Mouse (Mus musculus) splenic B cell, adult 2 months (primary cell): ENCODE data around the gene Vmn1r207-ps.
"Not testable (repeated sequence)": the region's sequence is repeated elsewhere in the genome, so short reads cannot be mapped to it uniquely, and the experiment has no call there.

Experiments used
- DNase-seq: peaks from one replicate; pipeline ENCODE4 v3.0.0-alpha.2; 2011; ENCODE audit warnings: low read depth, low spot score
- H3K27me3 ChIP-seq: 2 replicates; pipeline ENCODE4 v1.6.1; 2012; ENCODE audit warnings: mild to moderate bottlenecking, low read length, moderate library complexity, mixed read lengths; ENCODE audit not compliant: control insufficient read depth, poor library complexity, insufficient read depth, severe bottlenecking
- H3K36me3 ChIP-seq: 2 replicates; pipeline ENCODE4 v1.6.1; 2012; ENCODE audit warnings: mild to moderate bottlenecking, low read length, moderate library complexity, mixed read lengths; ENCODE audit not compliant: control insufficient read depth, poor library complexity, insufficient read depth, severe bottlenecking

The Vmn1r207-ps gene

DNA sequence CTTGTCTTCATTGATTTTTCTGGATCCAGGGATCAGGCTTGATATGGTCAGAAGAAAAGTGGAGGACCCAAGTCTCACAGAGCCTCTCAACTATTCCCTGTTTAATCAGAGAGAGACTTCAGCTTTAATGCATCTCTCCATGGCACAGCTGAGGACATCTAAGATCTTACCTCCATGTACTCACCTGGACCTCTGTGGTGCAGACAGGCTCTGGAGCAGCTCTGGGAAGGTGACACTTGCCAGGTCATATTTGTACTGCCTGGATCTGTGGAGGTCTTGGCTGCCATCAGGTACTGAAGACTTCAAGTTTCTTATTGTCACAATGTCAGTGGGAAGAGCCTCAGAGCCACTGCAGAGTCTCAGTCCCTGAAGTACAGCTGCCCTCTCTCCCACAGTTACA, at the start of gene Vmn1r207-ps:
Gene Vmn1r207-ps (minus strand): TSS at position 101 of the 400 bp plus-strand sequence.
- H3K36me3 ChIP-seq, H3K27me3 ChIP-seq, DNase-seq: not testable (repeated sequence)

DNA sequence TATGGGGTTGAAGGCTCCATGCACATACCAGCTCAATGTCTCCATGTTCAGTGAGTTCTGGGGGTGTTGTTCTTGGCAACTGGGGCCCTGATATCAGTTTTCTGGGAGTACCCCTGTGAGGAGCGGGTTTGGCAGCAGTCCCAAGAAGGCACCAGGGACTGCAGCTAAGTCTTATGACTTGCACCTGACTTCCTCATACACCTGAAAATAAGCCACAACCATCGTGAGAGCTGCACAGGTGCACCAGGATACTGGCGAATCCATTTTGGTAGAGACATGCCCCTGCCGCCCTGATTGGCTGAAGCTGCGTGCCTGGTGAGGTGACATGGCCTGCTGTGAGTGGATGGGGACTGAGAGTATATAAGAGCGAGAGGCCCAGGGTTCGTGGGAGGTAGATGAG, 47.9 kb upstream of the Vmn1r207-ps start, which contains the start of gene Vmn1r208:
Gene Vmn1r208 (minus strand): TSS at position 101 of the 400 bp plus-strand sequence.
- not testable (repeated sequence) for DNase-seq, H3K27me3 ChIP-seq, H3K36me3 ChIP-seq

GRCm38 (mm10) chr13:22771592-22771991, 42.2 kb upstream of the Vmn1r207-ps start:
- H3K27me3 ChIP-seq, H3K36me3 ChIP-seq, DNase-seq: not testable (repeated sequence)

DNA sequence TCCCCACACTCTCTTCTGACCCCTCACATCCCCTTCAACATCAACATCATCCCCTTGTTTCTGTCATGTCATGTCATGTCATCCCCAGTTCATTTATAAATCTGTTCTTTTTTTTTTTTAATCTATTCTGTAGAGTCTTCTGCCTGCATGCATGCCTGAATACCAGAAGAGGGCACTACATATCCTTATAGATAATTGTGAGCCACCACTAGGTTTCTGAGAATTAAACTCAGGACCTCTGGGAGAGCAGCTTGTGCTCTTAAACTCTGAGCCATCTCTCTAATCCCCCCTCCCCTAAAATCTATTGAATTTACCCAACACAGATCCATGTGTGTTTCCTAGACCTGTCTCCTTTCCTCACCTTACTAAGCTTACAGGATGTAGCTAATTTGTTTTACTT, 18.1 kb upstream of the Vmn1r207-ps start:
- Histone ChIP-seq H3K36me3 (no peaks in the 10 kb centered on the region), H3K27me3 (no peaks in the 10 kb centered on the region)
- DNase-seq, result no peak

DNA sequence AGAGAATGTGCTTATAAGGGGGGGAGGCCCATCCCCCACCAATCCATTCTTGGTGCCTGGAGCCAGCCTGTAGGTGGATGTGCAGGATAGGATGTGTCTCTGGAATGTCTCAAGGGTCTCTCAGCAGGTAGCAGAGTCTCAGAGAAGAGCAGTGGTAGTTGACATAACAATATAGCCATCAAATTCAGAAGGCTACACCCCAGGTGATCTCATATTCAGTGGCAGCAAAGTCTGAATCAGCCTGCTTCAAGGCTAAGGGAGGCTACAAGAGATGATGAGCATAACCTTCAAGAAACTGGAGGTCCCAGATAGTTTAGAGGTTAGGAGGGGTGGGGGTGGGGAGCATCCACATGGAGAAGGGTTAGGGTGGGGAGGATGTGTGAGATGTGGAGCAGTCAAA, 22.5 kb downstream of the Vmn1r207-ps start:
- not testable (repeated sequence) for DNase-seq, H3K36me3 ChIP-seq

DNA sequence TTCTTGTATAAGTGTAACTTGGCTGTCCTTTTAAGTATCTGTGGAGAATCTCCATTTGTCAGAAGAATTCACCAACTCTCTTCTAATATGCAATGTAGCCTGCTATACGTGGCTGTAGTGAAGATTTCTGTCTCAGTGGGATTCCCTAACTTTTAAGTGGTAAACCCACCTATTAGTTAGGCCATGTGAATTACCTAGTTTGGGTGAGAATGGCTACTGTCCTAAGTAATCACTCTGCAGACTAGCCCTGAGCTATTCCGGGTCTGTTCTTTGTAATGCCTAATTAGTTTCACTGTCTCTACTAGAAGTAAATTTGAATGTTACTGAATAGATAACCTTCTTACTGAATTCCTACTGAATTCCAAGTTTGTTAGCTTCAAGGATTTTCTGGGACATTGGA, 26.5 kb downstream of the Vmn1r207-ps start:
- not testable (repeated sequence) for H3K36me3 ChIP-seq, H3K27me3 ChIP-seq, DNase-seq

More for the DNA sequence above, 22.5 kb downstream of the Vmn1r207-ps start:
- not testable (repeated sequence) for H3K27me3 ChIP-seq
